Mouse (Mus musculus): ENCODE measurements at regions not wholly inside any gene's neighbourhood (a gene's known extent, or its start where the extent isn't known, plus 50 kb on each side); places are given as distances from the start of the nearest gene placed in this dataset.
A peak's percentile ranks its signal among the peaks of the same experiment; 100 is the strongest.

- Histone ChIP-seq H3K9me3 (ENCODE audit: low read length) (no peaks in the 10 kb centered on the region), H3K4me3 (ENCODE audit: low read depth, low read length) (no peak overlapping the region), H3K9ac (replicated peaks; ENCODE audit: low read depth) (no peak overlapping the region), H3K36me3 (ENCODE audit: insufficient read depth, low read length) (no peaks in the 10 kb centered on the region), H3K4me2 (replicated peaks; ENCODE audit: low read depth, low read length) (no peak overlapping the region), H3K27ac (ENCODE audit: low read length) (no peak overlapping the region), H3K4me1 (ENCODE audit: insufficient read depth, low read depth, low read length) (no peaks in the 10 kb centered on the region), H3K27me3 (replicated peaks; ENCODE audit: insufficient read depth, low read length) (no peaks in the 10 kb centered on the region)
- WGBS = 62% methylated on average over 11 of the region's 11 CpGs
- DNase-seq (ENCODE audit: low spot score) = no peak
- ATAC-seq = no peak
- TF ChIP-seq EP300 (IDR thresholded peaks at IDR 0.05) = no peak
- TF ChIP-seq CTCF (IDR thresholded peaks at IDR 0.05) = no peak
Measured at GRCm38 (mm10) chr1:30536989-30537975, 336.4 kb downstream of the Phf3 start.

DNA sequence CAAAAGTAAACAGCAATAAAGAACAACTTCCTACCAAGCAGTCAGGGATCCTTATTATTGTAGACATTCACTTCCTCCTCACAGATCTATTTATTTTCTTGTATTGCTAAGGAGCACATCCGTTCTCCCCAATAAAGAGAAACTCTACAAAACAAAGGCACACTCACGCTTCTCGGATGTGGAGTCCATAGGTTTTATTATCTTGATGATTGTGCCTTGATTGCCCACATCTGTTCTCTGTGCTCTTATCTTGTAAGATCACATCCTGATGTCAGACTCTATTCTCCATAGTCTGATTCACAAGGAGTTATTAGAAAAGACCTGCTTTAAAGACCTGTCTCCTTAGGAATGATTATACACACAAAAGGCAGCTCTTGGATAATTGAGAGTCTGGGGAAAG lies 356.4 kb downstream of the Phf3 start:
- Histone ChIP-seq H3K27me3 (replicated peaks; ENCODE audit: insufficient read depth, low read length) (no peaks in the 10 kb centered on the region), H3K9me3 (ENCODE audit: low read length) (no peaks in the 10 kb centered on the region), H3K4me1 (ENCODE audit: insufficient read depth, low read depth, low read length) (no peaks in the 10 kb centered on the region), H3K36me3 (ENCODE audit: insufficient read depth, low read length) (no peaks in the 10 kb centered on the region), H3K4me2 (replicated peaks; ENCODE audit: low read depth, low read length) (no peak overlapping the region), H3K4me3 (ENCODE audit: low read depth, low read length) (no peak overlapping the region), H3K27ac (ENCODE audit: low read length) (no peak overlapping the region), H3K9ac (replicated peaks; ENCODE audit: low read depth) (no peak overlapping the region)
- 55% methylated on average over 3 of the region's 3 CpGs for WGBS
- no peak for TF ChIP-seq EP300 (IDR thresholded peaks at IDR 0.05)
- no peak for TF ChIP-seq CTCF (IDR thresholded peaks at IDR 0.05)
- ATAC-seq (no peak), DNase-seq (ENCODE audit: low spot score) (no peak)

GRCm38 (mm10) chr1:30515846-30516245 lies 357.9 kb downstream of the Phf3 start:
- no peak overlapping the region for H3K9ac ChIP-seq (replicated peaks; ENCODE audit: low read depth)
- ATAC-seq (no peak), DNase-seq (ENCODE audit: low spot score) (no peak)
- 92% methylated on average over 6 of the region's 6 CpGs for WGBS
- no peaks in the 10 kb centered on the region for H3K9me3 ChIP-seq (ENCODE audit: low read length)
- no peak overlapping the region for H3K27ac ChIP-seq (ENCODE audit: low read length)
- H3K4me2 ChIP-seq (replicated peaks; ENCODE audit: low read depth, low read length) = no peak overlapping the region
- no peaks in the 10 kb centered on the region for H3K36me3 ChIP-seq (ENCODE audit: insufficient read depth, low read length)
- H3K27me3 ChIP-seq (replicated peaks; ENCODE audit: insufficient read depth, low read length) = no peaks in the 10 kb centered on the region
- TF ChIP-seq CTCF (IDR thresholded peaks at IDR 0.05) (no peak), EP300 (IDR thresholded peaks at IDR 0.05) (no peak)
- H3K4me1 ChIP-seq (ENCODE audit: insufficient read depth, low read depth, low read length) = no peaks in the 10 kb centered on the region
- no peak overlapping the region for H3K4me3 ChIP-seq (ENCODE audit: low read depth, low read length)

- Histone ChIP-seq H3K4me2 (replicated peaks; ENCODE audit: low read depth, low read length) (no peak overlapping the region), H3K4me1 (ENCODE audit: insufficient read depth, low read depth, low read length) (no peaks in the 10 kb centered on the region), H3K9me3 (ENCODE audit: low read length) (no peaks in the 10 kb centered on the region), H3K9ac (replicated peaks; ENCODE audit: low read depth) (no peak overlapping the region), H3K27me3 (replicated peaks; ENCODE audit: insufficient read depth, low read length) (no peaks in the 10 kb centered on the region), H3K27ac (ENCODE audit: low read length) (no peak overlapping the region), H3K4me3 (ENCODE audit: low read depth, low read length) (no peak overlapping the region), H3K36me3 (ENCODE audit: insufficient read depth, low read length) (no peaks in the 10 kb centered on the region)
- ATAC-seq = no peak
- 0 out of 2 replicates have a peak, but pooled peaks have one; percentile 18 for TF ChIP-seq CTCF (IDR thresholded peaks at IDR 0.05)
- no peak for TF ChIP-seq EP300 (IDR thresholded peaks at IDR 0.05)
- DNase-seq (ENCODE audit: low spot score) = no peak
- WGBS = 36% methylated on average over 1 of the region's 1 CpGs
Measured at GRCm38 (mm10) chr1:30503224-30503623, 370.5 kb downstream of the Phf3 start.

GRCm38 (mm10) chr1:30460295-30460958 lies 413.3 kb downstream of the Phf3 start:
- H3K4me2 ChIP-seq (replicated peaks; ENCODE audit: low read depth, low read length) = no peak overlapping the region
- H3K27me3 ChIP-seq (replicated peaks; ENCODE audit: insufficient read depth, low read length) = no peaks in the 10 kb centered on the region
- H3K27ac ChIP-seq (ENCODE audit: low read length) = no peak overlapping the region
- 82% methylated on average over 4 of the region's 4 CpGs for WGBS
- no peak overlapping the region for H3K4me3 ChIP-seq (ENCODE audit: low read depth, low read length)
- DNase-seq (ENCODE audit: low spot score) (no peak), ATAC-seq (no peak)
- no peak overlapping the region for H3K9ac ChIP-seq (replicated peaks; ENCODE audit: low read depth)
- no peaks in the 10 kb centered on the region for H3K4me1 ChIP-seq (ENCODE audit: insufficient read depth, low read depth, low read length)
- no peaks in the 10 kb centered on the region for H3K9me3 ChIP-seq (ENCODE audit: low read length)
- TF ChIP-seq EP300 (IDR thresholded peaks at IDR 0.05) (no peak), CTCF (IDR thresholded peaks at IDR 0.05) (no peak)
- no peaks in the 10 kb centered on the region for H3K36me3 ChIP-seq (ENCODE audit: insufficient read depth, low read length)

GRCm38 (mm10) chr1:30437964-30438363 lies 435.8 kb downstream of the Phf3 start:
- no peak overlapping the region for H3K4me3 ChIP-seq (ENCODE audit: low read depth, low read length)
- no peaks in the 10 kb centered on the region for H3K36me3 ChIP-seq (ENCODE audit: insufficient read depth, low read length)
- DNase-seq (ENCODE audit: low spot score) = no peak
- H3K4me2 ChIP-seq (replicated peaks; ENCODE audit: low read depth, low read length) = no peak overlapping the region
- ATAC-seq = no peak
- H3K9me3 ChIP-seq (ENCODE audit: low read length) = no peaks in the 10 kb centered on the region
- no peaks in the 10 kb centered on the region for H3K27me3 ChIP-seq (replicated peaks; ENCODE audit: insufficient read depth, low read length)
- TF ChIP-seq EP300 (IDR thresholded peaks at IDR 0.05) = no peak
- no peak for TF ChIP-seq CTCF (IDR thresholded peaks at IDR 0.05)
- no peaks in the 10 kb centered on the region for H3K4me1 ChIP-seq (ENCODE audit: insufficient read depth, low read depth, low read length)
- H3K9ac ChIP-seq (replicated peaks; ENCODE audit: low read depth) = no peak overlapping the region
- H3K27ac ChIP-seq (ENCODE audit: low read length) = no peak overlapping the region
- WGBS = 25% methylated on average over 1 of the region's 1 CpGs
